Mouse (Mus musculus): ENCODE measurements at regions not wholly inside any gene's neighbourhood (a gene's known extent, or its start where the extent isn't known, plus 50 kb on each side); places are given as distances from the start of the nearest gene placed in this dataset.

DNA sequence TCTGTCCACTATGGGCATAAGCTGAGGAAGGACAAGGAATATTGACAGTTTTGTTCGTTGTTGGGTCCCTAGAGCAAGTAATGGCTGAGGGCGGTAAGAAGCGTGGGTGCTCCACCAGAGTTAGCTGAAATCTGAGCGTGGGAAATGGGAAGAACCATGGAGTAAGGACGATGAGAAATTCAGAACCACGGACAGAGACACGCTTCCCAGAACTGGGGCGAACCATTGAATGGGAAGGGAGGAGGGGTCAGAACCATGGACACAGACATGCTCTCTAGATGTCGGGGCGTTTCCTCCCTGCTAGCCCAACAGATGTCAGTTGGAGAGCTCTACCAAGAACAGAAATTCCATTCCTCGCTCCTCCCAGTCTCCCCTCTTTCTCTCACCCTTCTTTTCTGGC lies 238.2 kb upstream of the Srrm4 start:
- no peak for ATAC-seq (replicated peaks; ENCODE audit: insufficient number of reproducible peaks, low FRiP score, low TSS enrichment)
- no peaks in the 10 kb centered on the region for H3K4me1 ChIP-seq (ENCODE audit: control insufficient read depth, insufficient read depth, low read length)
- no peak overlapping the region for H3K9ac ChIP-seq (ENCODE audit: low read depth, low read length)
- H3K4me3 ChIP-seq (ENCODE audit: low read depth, low read length) = no peak overlapping the region
- no peak overlapping the region for H3K27ac ChIP-seq (ENCODE audit: low read depth, low read length)
- H3K36me3 ChIP-seq (ENCODE audit: control insufficient read depth, insufficient read depth, low read length) = no peaks in the 10 kb centered on the region
- 11% methylated on average over 11 of the region's 11 CpGs for WGBS (ENCODE audit: insufficient replicate concordance)
- peaks cover 2% of the 10 kb centered on the region; the same call in 1 of the 2 replicates for H3K9me3 ChIP-seq (replicated peaks; ENCODE audit: control insufficient read depth, low read length)
- no peak overlapping the region for H3K4me2 ChIP-seq
- no peaks in the 10 kb centered on the region for H3K27me3 ChIP-seq (ENCODE audit: control insufficient read depth, insufficient read depth, low read length)

- WGBS (ENCODE audit: insufficient replicate concordance) = 69% methylated on average over 3 of the region's 3 CpGs
- H3K27me3 ChIP-seq (ENCODE audit: control insufficient read depth, insufficient read depth, low read length) = no peaks in the 10 kb centered on the region
Measured at GRCm38 (mm10) chr5:116823260-116823659, 231.6 kb upstream of the Srrm4 start.

DNA sequence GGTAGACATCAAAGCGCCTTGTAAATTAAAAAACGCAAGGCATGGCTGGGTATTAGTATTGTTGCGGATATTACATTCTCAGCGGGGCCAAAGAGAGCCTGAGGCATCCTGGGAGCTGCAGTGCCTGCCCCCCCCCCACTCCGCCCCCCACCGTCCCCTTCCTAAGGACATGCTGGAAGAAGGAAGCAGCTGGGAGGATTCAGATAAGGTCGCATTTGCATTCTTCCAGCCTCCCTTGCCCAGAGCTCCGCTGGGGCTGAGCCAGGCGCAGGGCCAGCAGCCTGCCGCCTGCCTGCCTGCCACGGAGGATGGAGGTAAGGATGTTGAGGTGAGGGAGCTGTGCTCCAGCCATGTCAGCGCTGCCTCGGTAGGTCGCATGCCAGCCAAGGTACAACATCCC lies 230.5 kb upstream of the Srrm4 start:
- H3K36me3 ChIP-seq (ENCODE audit: control insufficient read depth, insufficient read depth, low read length) = no peaks in the 10 kb centered on the region
- no peaks in the 10 kb centered on the region for H3K27me3 ChIP-seq (ENCODE audit: control insufficient read depth, insufficient read depth, low read length)
- no peak overlapping the region for H3K9ac ChIP-seq (ENCODE audit: low read depth, low read length)
- H3K27ac ChIP-seq (ENCODE audit: low read depth, low read length) = no peak overlapping the region
- no peaks in the 10 kb centered on the region for H3K4me1 ChIP-seq (ENCODE audit: control insufficient read depth, insufficient read depth, low read length)
- H3K4me2 ChIP-seq = peak overlapping the region; percentile 31
- WGBS (ENCODE audit: insufficient replicate concordance) = 18% methylated on average over 14 of the region's 14 CpGs
- no peaks in the 10 kb centered on the region for H3K9me3 ChIP-seq (replicated peaks; ENCODE audit: control insufficient read depth, low read length)
- no peak overlapping the region for H3K4me3 ChIP-seq (ENCODE audit: low read depth, low read length)
- no peak for ATAC-seq (replicated peaks; ENCODE audit: insufficient number of reproducible peaks, low FRiP score, low TSS enrichment)

More at GRCm38 (mm10) chr5:116823260-116823659, 231.6 kb upstream of the Srrm4 start:
- no peaks in the 10 kb centered on the region for H3K36me3 ChIP-seq (ENCODE audit: control insufficient read depth, insufficient read depth, low read length)
- no peak overlapping the region for H3K27ac ChIP-seq (ENCODE audit: low read depth, low read length)
- ATAC-seq (replicated peaks; ENCODE audit: insufficient number of reproducible peaks, low FRiP score, low TSS enrichment) = no peak
- no peaks in the 10 kb centered on the region for H3K9me3 ChIP-seq (replicated peaks; ENCODE audit: control insufficient read depth, low read length)
- H3K4me2 ChIP-seq = no peak overlapping the region
- H3K9ac ChIP-seq (ENCODE audit: low read depth, low read length) = no peak overlapping the region
- H3K4me3 ChIP-seq (ENCODE audit: low read depth, low read length) = no peak overlapping the region
- H3K4me1 ChIP-seq (ENCODE audit: control insufficient read depth, insufficient read depth, low read length) = no peaks in the 10 kb centered on the region

- Histone ChIP-seq H3K27me3 (ENCODE audit: control insufficient read depth, insufficient read depth, low read length) (no peaks in the 10 kb centered on the region), H3K4me3 (ENCODE audit: low read depth, low read length) (no peak overlapping the region), H3K27ac (ENCODE audit: low read depth, low read length) (no peak overlapping the region), H3K36me3 (ENCODE audit: control insufficient read depth, insufficient read depth, low read length) (no peaks in the 10 kb centered on the region), H3K4me1 (ENCODE audit: control insufficient read depth, insufficient read depth, low read length) (no peaks in the 10 kb centered on the region), H3K9ac (ENCODE audit: low read depth, low read length) (no peak overlapping the region), H3K4me2 (no peak overlapping the region), H3K9me3 (replicated peaks; ENCODE audit: control insufficient read depth, low read length) (no peaks in the 10 kb centered on the region)
- ATAC-seq (replicated peaks; ENCODE audit: insufficient number of reproducible peaks, low FRiP score, low TSS enrichment) = no peak
- 72% methylated on average over 2 of the region's 2 CpGs for WGBS (ENCODE audit: insufficient replicate concordance)
Measured at GRCm38 (mm10) chr5:116809799-116810198, 218.2 kb upstream of the Srrm4 start.

DNA sequence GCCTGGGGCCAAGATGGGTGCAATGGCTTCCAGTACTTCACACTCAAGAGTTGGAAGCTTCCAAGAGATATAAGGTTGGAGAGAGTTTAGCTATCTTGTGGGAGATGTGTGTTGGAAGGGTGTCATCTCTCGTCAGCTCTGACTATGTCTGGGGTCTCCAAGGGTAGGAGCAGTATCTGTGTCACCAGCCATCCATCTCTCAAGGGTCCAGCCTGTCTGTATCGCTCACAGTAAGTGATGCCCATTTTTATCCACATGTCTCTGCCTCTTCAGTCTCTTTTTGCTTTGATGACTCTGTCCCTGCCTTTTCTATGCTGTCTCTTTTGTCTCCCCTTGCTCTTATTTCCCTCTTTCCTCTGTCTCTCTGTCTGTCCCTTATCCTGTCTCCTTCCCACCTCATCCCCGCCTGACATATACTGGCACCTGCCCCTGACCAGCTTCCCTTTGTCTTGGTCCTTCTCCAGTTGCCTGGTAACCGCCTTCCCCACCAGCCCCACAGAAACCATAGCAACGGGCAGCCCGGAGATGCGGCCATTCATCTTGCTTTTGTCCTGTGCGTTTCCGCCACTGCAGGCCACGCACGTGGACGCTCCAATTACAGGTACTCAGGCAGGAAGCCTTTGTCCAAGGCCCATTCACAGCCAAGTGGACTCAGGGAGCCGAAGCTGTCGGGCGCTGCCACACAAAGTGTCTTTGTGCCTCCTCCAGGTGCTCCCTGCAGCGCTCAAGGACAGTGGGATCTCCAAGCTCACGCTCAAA lies 217.6 kb upstream of the Srrm4 start:
- H3K27ac ChIP-seq (ENCODE audit: low read depth, low read length) = no peak overlapping the region
- no peak overlapping the region for H3K9ac ChIP-seq (ENCODE audit: low read depth, low read length)
- no peak overlapping the region for H3K4me2 ChIP-seq
- H3K36me3 ChIP-seq (ENCODE audit: control insufficient read depth, insufficient read depth, low read length) = no peaks in the 10 kb centered on the region
- H3K4me3 ChIP-seq (ENCODE audit: low read depth, low read length) = no peak overlapping the region
- H3K27me3 ChIP-seq (ENCODE audit: control insufficient read depth, insufficient read depth, low read length) = no peaks in the 10 kb centered on the region
- no peak for ATAC-seq (replicated peaks; ENCODE audit: insufficient number of reproducible peaks, low FRiP score, low TSS enrichment)
- H3K9me3 ChIP-seq (replicated peaks; ENCODE audit: control insufficient read depth, low read length) = no peaks in the 10 kb centered on the region
- no peaks in the 10 kb centered on the region for H3K4me1 ChIP-seq (ENCODE audit: control insufficient read depth, insufficient read depth, low read length)
- 59% methylated on average over 17 of the region's 17 CpGs for WGBS (ENCODE audit: insufficient replicate concordance)

- Histone ChIP-seq H3K27me3 (ENCODE audit: control insufficient read depth, insufficient read depth, low read length) (no peaks in the 10 kb centered on the region), H3K9ac (ENCODE audit: low read depth, low read length) (no peak overlapping the region), H3K4me1 (ENCODE audit: control insufficient read depth, insufficient read depth, low read length) (no peaks in the 10 kb centered on the region), H3K4me2 (no peak overlapping the region), H3K9me3 (replicated peaks; ENCODE audit: control insufficient read depth, low read length) (no peaks in the 10 kb centered on the region), H3K4me3 (ENCODE audit: low read depth, low read length) (no peak overlapping the region), H3K27ac (ENCODE audit: low read depth, low read length) (no peak overlapping the region), H3K36me3 (ENCODE audit: control insufficient read depth, insufficient read depth, low read length) (no peaks in the 10 kb centered on the region)
- WGBS (ENCODE audit: insufficient replicate concordance) = 47% methylated on average over 2 of the region's 2 CpGs
- no peak for ATAC-seq (replicated peaks; ENCODE audit: insufficient number of reproducible peaks, low FRiP score, low TSS enrichment)
Measured at GRCm38 (mm10) chr5:116797460-116797859, 205.8 kb upstream of the Srrm4 start.

DNA sequence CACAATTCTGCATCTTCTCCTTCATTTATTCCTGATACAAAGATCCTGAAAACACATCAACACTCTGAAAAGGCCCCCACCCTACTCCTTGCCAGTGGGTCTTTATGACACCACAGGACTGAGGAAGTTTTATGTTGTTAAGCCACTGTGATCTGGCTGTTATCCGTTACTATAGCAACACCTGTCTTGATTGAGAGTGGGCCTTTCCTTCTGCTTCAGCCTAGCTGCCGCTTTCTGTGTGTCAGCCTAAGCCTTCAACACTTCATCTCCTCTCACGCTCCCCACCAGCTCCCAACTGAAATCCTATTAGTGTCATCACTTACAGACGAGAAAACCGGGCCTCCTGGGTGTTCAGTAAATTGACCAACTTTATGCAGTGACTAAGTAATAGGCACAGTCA lies 203.6 kb upstream of the Srrm4 start:
- no peak overlapping the region for H3K4me2 ChIP-seq
- H3K36me3 ChIP-seq (ENCODE audit: control insufficient read depth, insufficient read depth, low read length) = no peaks in the 10 kb centered on the region
- no peak for ATAC-seq (replicated peaks; ENCODE audit: insufficient number of reproducible peaks, low FRiP score, low TSS enrichment)
- 34% methylated on average over 5 of the region's 5 CpGs for WGBS (ENCODE audit: insufficient replicate concordance)
- H3K9ac ChIP-seq (ENCODE audit: low read depth, low read length) = no peak overlapping the region
- H3K4me3 ChIP-seq (ENCODE audit: low read depth, low read length) = no peak overlapping the region
- no peaks in the 10 kb centered on the region for H3K27me3 ChIP-seq (ENCODE audit: control insufficient read depth, insufficient read depth, low read length)
- no peaks in the 10 kb centered on the region for H3K9me3 ChIP-seq (replicated peaks; ENCODE audit: control insufficient read depth, low read length)
- no peaks in the 10 kb centered on the region for H3K4me1 ChIP-seq (ENCODE audit: control insufficient read depth, insufficient read depth, low read length)
- no peak overlapping the region for H3K27ac ChIP-seq (ENCODE audit: low read depth, low read length)

GRCm38 (mm10) chr5:116790419-116790818 lies 198.8 kb upstream of the Srrm4 start:
- Histone ChIP-seq H3K4me3 (ENCODE audit: low read depth, low read length) (no peak overlapping the region), H3K4me1 (ENCODE audit: control insufficient read depth, insufficient read depth, low read length) (no peaks in the 10 kb centered on the region), H3K4me2 (no peak overlapping the region), H3K27me3 (ENCODE audit: control insufficient read depth, insufficient read depth, low read length) (no peaks in the 10 kb centered on the region), H3K27ac (ENCODE audit: low read depth, low read length) (no peak overlapping the region), H3K36me3 (ENCODE audit: control insufficient read depth, insufficient read depth, low read length) (no peaks in the 10 kb centered on the region), H3K9ac (ENCODE audit: low read depth, low read length) (no peak overlapping the region), H3K9me3 (replicated peaks; ENCODE audit: control insufficient read depth, low read length) (no peaks in the 10 kb centered on the region)
- ATAC-seq (replicated peaks; ENCODE audit: insufficient number of reproducible peaks, low FRiP score, low TSS enrichment) = no peak
- WGBS (ENCODE audit: insufficient replicate concordance) = 70% methylated on average over 8 of the region's 8 CpGs

DNA sequence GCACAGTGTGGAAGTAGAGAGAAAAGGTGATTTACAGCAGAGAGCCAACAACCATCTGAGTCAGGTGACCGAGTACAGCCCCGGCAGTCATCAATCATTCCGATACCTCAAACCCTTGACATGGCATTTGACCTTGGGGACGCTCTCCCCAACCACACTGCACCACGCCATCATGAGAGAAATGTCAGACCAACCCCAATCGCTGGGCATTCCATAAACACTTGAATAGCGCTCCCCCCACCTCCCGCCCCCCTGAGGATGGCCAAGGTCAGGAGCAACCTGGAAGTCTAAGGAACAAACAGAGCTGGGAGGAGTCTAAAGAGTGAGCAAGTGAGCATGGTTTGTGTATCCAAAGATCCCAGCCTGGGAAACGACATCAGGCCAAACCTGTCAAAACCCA lies 198.2 kb upstream of the Srrm4 start:
- Histone ChIP-seq H3K27ac (ENCODE audit: low read depth, low read length) (no peak overlapping the region), H3K4me2 (no peak overlapping the region), H3K4me1 (ENCODE audit: control insufficient read depth, insufficient read depth, low read length) (no peaks in the 10 kb centered on the region), H3K4me3 (ENCODE audit: low read depth, low read length) (no peak overlapping the region), H3K9ac (ENCODE audit: low read depth, low read length) (no peak overlapping the region), H3K9me3 (replicated peaks; ENCODE audit: control insufficient read depth, low read length) (no peaks in the 10 kb centered on the region), H3K36me3 (ENCODE audit: control insufficient read depth, insufficient read depth, low read length) (no peaks in the 10 kb centered on the region), H3K27me3 (ENCODE audit: control insufficient read depth, insufficient read depth, low read length) (no peaks in the 10 kb centered on the region)
- no peak for ATAC-seq (replicated peaks; ENCODE audit: insufficient number of reproducible peaks, low FRiP score, low TSS enrichment)
- 70% methylated on average over 9 of the region's 9 CpGs for WGBS (ENCODE audit: insufficient replicate concordance)
